Mouse (Mus musculus) bone marrow macrophage, adult 2 months (primary cell): ENCODE measurements around the gene Mapk9. TPM values are rescaled to one million over a fixed set of nuclear protein-coding genes. Genes with fewer than 3 reads are reported as not detected.

Experiments
- H3K27ac ChIP-seq: 2 replicates; pipeline ENCODE4 v1.5.1; 2012; ENCODE audit warnings: low read depth, low read length; ENCODE audit not compliant: insufficient read depth
- H3K4me1 ChIP-seq: 2 replicates; pipeline ENCODE4 v1.6.1; 2012; ENCODE audit warnings: low read length; ENCODE audit not compliant: control insufficient read depth, insufficient read depth
- H3K4me3 ChIP-seq: 2 replicates; pipeline ENCODE4 v1.5.1; 2012; ENCODE audit warnings: mild to moderate bottlenecking, low read length, moderate library complexity; ENCODE audit not compliant: insufficient read depth
- CTCF ChIP-seq: IDR thresholded peaks from 2 replicates; pipeline ENCODE4 v1.5.1; 2012; ENCODE audit warnings: low read depth, mild to moderate bottlenecking, low read length, moderate library complexity
- POLR2A ChIP-seq: IDR thresholded peaks from 2 replicates; pipeline ENCODE4 v1.6.1; 2012; ENCODE audit warnings: mild to moderate bottlenecking, low read depth, low read length, borderline replicate concordance
- polyA plus RNA-seq: library from polyadenylated mRNA; stranded (reverse); fragments of >200 nt; gene quantifications from 2 replicates; pipeline ENCODE4 v1.2.4, GENCODE M21; 2012; ENCODE audit not compliant: missing spikeins, insufficient read depth, insufficient read length

Gene Mapk9
- polyA plus RNA-seq, 1 experiment, result 42.8 TPM

GRCm38 (mm10) chr11:49888469-49888868 lies 41.9 kb downstream of the Mapk9 start:
- H3K27ac ChIP-seq, result no peak overlapping the region
- no peaks in the 10 kb centered on the region for H3K4me1 ChIP-seq
- no peak overlapping the region for H3K4me3 ChIP-seq
- no peak for TF ChIP-seq CTCF
- TF ChIP-seq POLR2A, result no peak

GRCm38 (mm10) chr11:49891993-49892392 lies 45.4 kb downstream of the Mapk9 start:
- no peak for TF ChIP-seq CTCF
- TF ChIP-seq POLR2A, result no peak
- no peak overlapping the region for H3K4me3 ChIP-seq
- no peak overlapping the region for H3K27ac ChIP-seq
- H3K4me1 ChIP-seq, result no peaks in the 10 kb centered on the region

GRCm38 (mm10) chr11:49893806-49894205 lies 47.3 kb downstream of the Mapk9 start:
- TF ChIP-seq CTCF (no peak), POLR2A (no peak)
- H3K4me1 ChIP-seq, result no peaks in the 10 kb centered on the region
- H3K27ac ChIP-seq, result no peak overlapping the region
- no peak overlapping the region for H3K4me3 ChIP-seq

- no peaks in the 10 kb centered on the region for H3K4me1 ChIP-seq
- no peak overlapping the region for H3K27ac ChIP-seq
- TF ChIP-seq CTCF (no peak), POLR2A (no peak)
- H3K4me3 ChIP-seq, result no peak overlapping the region
These were observed 49.5 kb downstream of the Mapk9 start for GRCm38 (mm10) chr11:49895966-49896590.

GRCm38 (mm10) chr11:49900043-49900442 lies 53.5 kb downstream of the Mapk9 start:
- Histone ChIP-seq H3K4me3 (no peak overlapping the region), H3K27ac (no peak overlapping the region), H3K4me1 (no peaks in the 10 kb centered on the region)
- TF ChIP-seq CTCF (no peak), POLR2A (no peak)

- Histone ChIP-seq H3K4me3 (peak overlapping the region; percentile 51; the same call in 1 of the 2 replicates), H3K4me1 (no peaks in the 10 kb centered on the region), H3K27ac (no peak overlapping the region)
- TF ChIP-seq CTCF (no peak), POLR2A (no peak)
These were observed 54.6 kb downstream of the Mapk9 start for GRCm38 (mm10) chr11:49900962-49901658.

- TF ChIP-seq POLR2A (no peak), CTCF (no peak)
- no peak within 1 kb of the TSS for H3K27ac ChIP-seq
- peak within 1 kb of the TSS; percentile 51 for H3K4me3 ChIP-seq
These were observed 55.3 kb downstream of the Mapk9 start, which contains the start of gene Rasgef1c for GRCm38 (mm10) chr11:49901659-49902458. Rasgef1c (plus strand) TSS chr11:49901835.

GRCm38 (mm10) chr11:49903333-49903732 lies 56.8 kb downstream of the Mapk9 start:
- Histone ChIP-seq H3K4me3 (no peak overlapping the region), H3K4me1 (no peaks in the 10 kb centered on the region), H3K27ac (no peak overlapping the region)
- TF ChIP-seq POLR2A, result no peak
- TF ChIP-seq CTCF, result peak; percentile 20

More at GRCm38 (mm10) chr11:49901659-49902458, 55.3 kb downstream of the Mapk9 start, which contains the start of gene Rasgef1c:
- no peaks in the 10 kb centered on the region for H3K4me1 ChIP-seq

GRCm38 (mm10) chr11:49918521-49919180 lies 72.1 kb downstream of the Mapk9 start:
- no peak for TF ChIP-seq POLR2A
- TF ChIP-seq CTCF, result no peak
- H3K4me3 ChIP-seq, result no peak overlapping the region
- H3K27ac ChIP-seq, result no peak overlapping the region
- H3K4me1 ChIP-seq, result no peaks in the 10 kb centered on the region

GRCm38 (mm10) chr11:49919304-49919703 lies 72.8 kb downstream of the Mapk9 start:
- Histone ChIP-seq H3K27ac (no peak overlapping the region), H3K4me1 (no peaks in the 10 kb centered on the region), H3K4me3 (no peak overlapping the region)
- no peak for TF ChIP-seq CTCF
- TF ChIP-seq POLR2A, result no peak
